Comparison of ENCODE assay signal across 30 mouse cellular contexts in the genomic region with DNA sequence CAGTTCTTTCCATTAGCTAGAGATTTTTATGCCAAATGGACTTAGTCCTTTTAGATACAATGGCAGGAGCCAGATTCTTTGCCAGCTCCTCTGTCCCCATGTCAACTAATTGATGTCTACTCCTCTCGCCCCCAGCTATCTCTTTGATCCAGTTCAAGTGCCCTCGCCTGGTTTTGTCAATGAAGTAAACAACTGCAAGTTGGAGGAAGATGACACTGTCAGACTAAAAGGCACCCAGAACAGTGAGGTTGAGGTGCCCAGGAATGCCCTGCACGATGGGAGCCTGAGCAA.
"Had no signal": no experiment of that assay in that cellular context is flagged by ENCODE, and none has a peak within 500 bp of the region (broad histone marks: within the 10 kb centered on the region; RNA-seq: fewer than 3 reads in every experiment).

No protein-coding gene starts in this region.

- ATAC-seq: liver, embryonic 12.5 days; lung, postnatal 0 days; midbrain, embryonic 13.5 days; midbrain, embryonic 15.5 days; midbrain, embryonic 16.5 days had no signal

- H3K36me3 ChIP-seq: limb, embryonic 10.5 days; limb, embryonic 12.5 days; limb, embryonic 13.5 days; limb, embryonic 15.5 days; liver, embryonic 12.5 days; liver, embryonic 15.5 days; lung, embryonic 15.5 days; midbrain, embryonic 10.5 days; midbrain, embryonic 12.5 days; midbrain, embryonic 13.5 days; midbrain, embryonic 15.5 days; neural tube, embryonic 12.5 days had no signal

- H3K4me1 ChIP-seq: limb, embryonic 10.5 days; limb, embryonic 12.5 days; limb, embryonic 13.5 days; limb, embryonic 15.5 days; midbrain, embryonic 10.5 days; midbrain, embryonic 12.5 days; midbrain, embryonic 13.5 days; midbrain, embryonic 15.5 days; neural tube, embryonic 12.5 days had no signal

- H3K27ac ChIP-seq: left cerebral cortex, adult 2 months; limb, embryonic 10.5 days; limb, embryonic 12.5 days; limb, embryonic 13.5 days; limb, embryonic 15.5 days; liver, embryonic 12.5 days; liver, embryonic 13.5 days; liver, embryonic 14.5 days; liver, embryonic 15.5 days; lung, embryonic 15.5 days; macrophage; midbrain, embryonic 10.5 days; midbrain, embryonic 12.5 days; midbrain, embryonic 13.5 days; midbrain, embryonic 15.5 days; neural tube, embryonic 12.5 days had no signal

- H3K9ac ChIP-seq: limb, embryonic 12.5 days; limb, embryonic 13.5 days; limb, embryonic 15.5 days; liver, embryonic 12.5 days; liver, embryonic 13.5 days; liver, embryonic 14.5 days; liver, embryonic 15.5 days; liver, postnatal 0 days; lung, embryonic 14.5 days; lung, embryonic 15.5 days; midbrain, embryonic 12.5 days; midbrain, embryonic 13.5 days; midbrain, embryonic 15.5 days; neural tube, embryonic 12.5 days had no signal

- DNase-seq: left cerebral cortex, postnatal 4 days; liver, embryonic 13.5 days; liver, postnatal 0 days; lung, adult 18-20 months; lung, adult 2 months; lung, embryonic 14.5 days; lung, postnatal 10 days; lung, postnatal 14 days; lung, postnatal 36 days; lung, postnatal 4 days; midbrain, embryonic 14.5 days had no signal

- H3K27me3 ChIP-seq: limb, embryonic 12.5 days; limb, embryonic 13.5 days; limb, embryonic 15.5 days; liver, embryonic 12.5 days; liver, embryonic 13.5 days; liver, embryonic 15.5 days; lung, embryonic 15.5 days; midbrain, embryonic 12.5 days; midbrain, embryonic 13.5 days; midbrain, embryonic 15.5 days; neural tube, embryonic 12.5 days had no signal

- H3K4me3 ChIP-seq: left cerebral cortex, adult 2 months; limb, embryonic 10.5 days; limb, embryonic 12.5 days; limb, embryonic 13.5 days; limb, embryonic 15.5 days; liver, embryonic 12.5 days; liver, embryonic 13.5 days; liver, embryonic 15.5 days; lung, embryonic 15.5 days; megakaryocyte, embryonic 14.5 days; midbrain, embryonic 10.5 days; midbrain, embryonic 12.5 days; midbrain, embryonic 13.5 days; midbrain, embryonic 15.5 days; myocyte; neural tube, embryonic 12.5 days had no signal
